Mouse (Mus musculus) thymus, postnatal 25 days (tissue): ENCODE measurements around the gene Ddx3x.
"Not testable (repeated sequence)": the region's sequence is repeated elsewhere in the genome, so short reads cannot be mapped to it uniquely, and the experiment has no call there.

Source experiments
- DNase-seq: peaks from one replicate; pipeline ENCODE4 v3.0.0; 2022

The Ddx3x gene

DNA sequence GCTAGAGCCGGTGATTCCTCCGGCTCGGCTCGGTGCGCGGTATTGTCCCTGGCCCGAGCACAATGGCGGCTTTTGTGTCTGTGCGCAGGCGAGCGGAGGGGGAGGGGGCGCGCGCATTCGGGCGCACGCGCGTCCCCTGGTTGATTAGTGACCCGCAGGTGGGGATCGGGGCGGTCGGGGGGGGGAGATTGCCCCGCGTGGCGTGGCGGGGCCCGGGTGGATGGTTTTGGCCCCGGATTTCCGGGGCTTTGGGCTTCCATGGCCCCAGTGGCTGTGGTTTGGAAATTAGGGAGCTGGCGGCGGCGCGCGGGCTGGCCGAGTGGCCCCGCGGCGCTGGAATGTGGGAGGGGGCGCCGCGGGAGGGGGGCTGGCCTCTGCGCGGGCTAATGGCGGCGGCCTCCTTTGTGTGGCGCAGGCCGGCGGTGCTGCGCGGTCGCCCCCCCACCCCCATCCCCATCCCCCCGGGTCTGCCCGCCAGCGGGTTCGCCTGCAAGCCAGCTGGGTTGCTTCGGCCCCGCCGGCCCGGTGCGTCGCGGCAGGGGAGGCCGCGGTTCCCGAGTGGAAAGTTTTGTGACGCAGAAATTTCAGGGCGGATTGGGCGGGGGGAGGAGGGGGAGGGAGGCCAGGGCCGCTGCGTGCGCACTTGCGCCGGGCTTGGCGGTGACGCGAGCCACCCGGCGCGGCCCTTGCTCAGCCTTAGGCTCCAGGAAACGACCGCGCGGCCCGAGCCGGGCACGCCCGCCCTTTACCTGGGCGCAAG lies 739 bp downstream of the Ddx3x start:
- peak; percentile 50 for DNase-seq

DNA sequence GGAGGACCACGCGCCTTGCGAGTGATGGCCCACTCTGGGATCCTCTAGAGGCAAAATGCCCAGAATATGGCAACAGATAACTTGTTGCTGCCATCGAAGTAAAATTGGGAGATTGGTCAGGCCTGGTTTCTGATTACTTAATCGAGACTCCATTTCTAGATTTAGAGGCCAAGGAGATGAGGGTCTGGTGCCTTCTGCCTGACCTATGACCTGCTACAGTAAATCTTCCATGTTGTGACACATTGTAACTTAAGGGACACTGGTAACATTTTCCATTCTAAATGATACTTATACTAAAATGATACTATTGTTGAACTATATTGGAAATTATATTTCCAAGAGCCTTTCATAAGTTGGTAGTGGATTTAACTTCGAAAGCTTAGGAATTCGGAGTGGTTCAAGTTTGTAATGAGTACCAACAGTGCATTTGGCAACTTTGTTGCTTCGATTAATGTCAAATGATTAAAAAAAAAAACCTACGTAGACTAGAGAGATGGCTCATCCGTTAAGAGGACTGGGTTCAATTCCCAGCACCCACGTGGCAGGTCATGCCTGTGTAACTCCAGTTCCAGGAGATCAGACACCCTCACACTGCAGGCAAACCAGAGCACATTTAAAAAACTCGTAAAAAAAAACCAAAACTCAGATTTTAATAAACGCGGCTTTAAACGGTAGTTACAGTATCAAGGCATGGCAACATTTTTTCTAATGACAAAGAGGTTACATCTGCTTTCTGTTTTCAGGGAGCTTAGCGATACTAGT lies 1.5 kb downstream of the Ddx3x start:
- no peak for DNase-seq

DNA sequence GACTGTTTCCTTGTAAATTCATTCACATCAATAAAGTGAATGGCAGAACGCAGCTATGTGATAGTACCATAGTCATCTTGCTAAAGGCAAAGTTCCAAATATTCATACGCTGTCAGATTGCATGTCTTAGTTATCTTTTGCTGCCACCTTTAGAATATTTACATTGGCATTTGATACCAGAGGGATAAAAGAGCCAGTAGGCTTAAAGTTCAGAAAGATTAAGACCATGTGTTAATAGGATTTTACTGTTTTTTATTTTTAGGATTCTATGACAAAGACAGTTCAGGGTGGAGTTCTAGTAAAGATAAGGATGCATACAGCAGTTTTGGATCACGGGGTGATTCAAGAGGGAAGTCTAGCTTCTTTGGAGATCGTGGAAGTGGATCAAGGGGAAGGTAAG lies 5.0 kb downstream of the Ddx3x start:
- no peak for DNase-seq

DNA sequence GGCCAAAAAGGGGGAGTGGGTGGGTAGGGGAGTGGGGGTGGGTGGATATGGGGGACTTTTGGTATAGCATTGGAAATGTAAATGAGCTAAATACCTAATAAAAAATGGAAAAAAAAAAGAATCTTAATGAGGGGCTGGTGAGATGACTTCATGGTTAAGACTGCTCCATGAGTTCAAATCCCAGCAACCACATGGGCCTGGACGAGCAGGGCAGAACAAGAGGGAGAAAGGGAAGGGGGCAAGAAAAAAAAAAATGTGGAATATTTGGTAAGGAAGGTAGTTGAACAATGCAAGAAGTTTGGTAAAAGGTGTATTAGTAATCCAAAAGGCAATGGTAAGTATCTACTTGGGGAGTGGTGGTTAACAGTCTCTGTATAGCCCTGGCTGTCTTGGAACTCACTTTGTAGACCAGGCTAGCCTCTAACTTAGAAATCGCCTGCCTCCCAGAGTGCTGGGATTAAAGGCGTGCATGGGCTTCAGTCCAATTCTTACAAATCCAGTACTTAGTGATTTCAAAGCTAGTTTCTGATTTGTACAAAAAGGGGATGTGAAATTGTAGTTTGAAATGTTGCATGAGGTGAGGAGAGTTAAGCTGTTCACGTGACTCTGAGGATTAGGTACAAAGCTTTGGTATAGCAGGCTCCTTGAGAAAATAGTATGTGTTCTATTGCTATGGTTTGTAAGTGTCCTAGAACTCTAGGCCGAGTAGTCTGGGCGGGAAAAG lies 13.9 kb downstream of the Ddx3x start:
- no peak for DNase-seq

DNA sequence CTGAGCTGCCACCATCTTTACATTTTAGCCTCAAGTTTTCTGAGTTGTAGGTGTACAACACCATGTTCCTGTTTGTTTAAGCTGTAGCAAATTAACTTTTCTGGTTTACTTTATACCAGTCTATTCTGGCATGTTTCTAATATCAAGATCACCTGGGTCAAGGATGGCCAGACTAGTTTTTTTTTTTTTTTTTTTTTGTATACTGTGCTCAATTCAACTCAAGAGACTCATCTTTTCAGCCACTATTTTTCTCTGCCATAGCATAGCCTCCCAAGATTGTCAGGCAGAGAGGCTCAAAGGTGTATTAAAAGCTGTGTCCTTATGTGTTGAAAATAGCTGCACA lies 14.4 kb downstream of the Ddx3x start:
- DNase-seq: no peak

DNA sequence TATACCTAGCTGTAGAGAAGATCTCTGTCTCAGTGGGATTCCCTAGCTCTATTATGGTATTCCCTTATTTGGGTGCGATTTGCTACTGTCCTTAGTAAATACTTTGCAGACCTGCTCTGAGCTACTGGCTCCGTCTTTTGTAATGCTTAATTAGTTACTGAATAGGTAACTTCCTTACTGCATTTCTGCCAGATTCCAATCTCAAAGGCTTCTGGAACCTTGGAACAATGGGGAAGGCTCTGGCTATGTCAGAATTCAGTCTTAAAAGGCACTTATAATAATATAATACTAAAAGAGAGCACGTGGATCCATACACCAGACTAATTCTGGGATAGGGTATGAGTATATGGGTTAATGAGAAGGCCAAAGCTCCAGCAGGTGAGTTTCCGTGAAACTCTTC lies 15.5 kb downstream of the Ddx3x start:
- not testable (repeated sequence) for DNase-seq

DNA sequence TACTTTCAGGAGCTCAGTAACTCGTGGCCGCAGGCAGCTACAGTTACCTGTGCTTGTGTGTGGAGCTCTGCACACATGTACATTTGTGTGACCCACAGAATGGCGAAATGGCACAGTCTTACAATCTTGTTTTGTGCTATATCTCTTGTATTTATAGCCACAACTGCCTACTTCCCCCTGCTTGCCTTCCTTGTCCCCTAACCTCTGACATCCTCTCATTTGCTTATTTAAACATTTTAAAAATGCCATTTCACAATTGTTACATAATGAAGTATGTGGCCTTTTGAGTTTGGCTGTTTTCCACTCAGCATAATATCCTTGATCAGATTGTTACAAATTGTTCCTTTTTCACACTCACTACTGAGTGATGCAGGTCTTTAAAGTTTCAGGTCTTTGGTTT lies 25.4 kb downstream of the Ddx3x start:
- DNase-seq: no peak

DNA sequence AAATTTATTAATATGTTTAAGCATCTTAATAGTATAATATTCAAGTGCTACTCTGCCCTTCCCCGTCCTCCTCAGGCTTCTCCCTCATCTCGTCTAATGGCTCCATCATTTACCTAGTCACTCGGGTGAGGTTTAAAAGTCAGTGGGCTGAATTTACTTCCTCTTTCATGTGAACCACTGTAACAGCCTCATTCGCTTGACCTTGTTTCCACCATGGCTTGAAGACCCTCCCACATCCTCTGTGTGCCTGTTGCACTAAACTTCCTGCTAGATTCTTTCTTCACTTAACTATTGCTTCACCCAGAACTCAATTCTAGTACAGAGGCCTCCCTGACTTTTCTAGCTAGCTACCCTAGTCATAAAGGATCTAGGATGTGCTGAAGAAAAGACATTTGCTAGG lies 30.6 kb downstream of the Ddx3x start:
- DNase-seq: peak; percentile 40

DNA sequence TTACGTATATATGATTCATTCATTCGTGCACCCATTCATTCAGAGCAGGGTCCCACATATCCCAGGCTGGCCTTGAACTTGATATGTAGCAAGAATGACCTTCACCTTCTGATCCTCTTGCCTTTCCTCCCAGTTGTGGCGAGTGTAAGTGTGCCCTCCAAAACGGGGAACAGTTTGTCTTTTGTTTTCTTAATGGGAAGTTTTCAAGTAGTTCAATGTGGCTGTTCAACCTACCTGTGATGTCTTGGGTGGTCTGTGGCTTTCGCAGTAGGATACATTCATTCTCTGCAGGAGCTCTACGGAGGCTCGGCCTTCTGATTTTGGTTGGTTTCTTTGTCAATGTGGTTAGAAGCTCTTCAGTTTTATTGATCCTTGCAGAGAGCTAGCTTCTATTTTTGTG lies 48.8 kb downstream of the Ddx3x start:
- DNase-seq: no peak
